Mouse (Mus musculus) erythroblast, embryonic 14.5 days (primary cell): Measurements from ENCODE around the gene Slc1a2. TPM values are rescaled to one million over a fixed set of nuclear protein-coding genes. Genes with fewer than 3 reads are reported as not detected.

Experiments
- H3K27me3 ChIP-seq: 2 replicates; pipeline ENCODE4 v1.6.1; 2012; ENCODE audit warnings: inconsistent platforms; ENCODE audit not compliant: control insufficient read depth
- H3K36me3 ChIP-seq: 2 replicates; pipeline ENCODE4 v1.6.1; 2012; ENCODE audit warnings: mild to moderate bottlenecking, inconsistent platforms; ENCODE audit not compliant: control insufficient read depth
- H3K4me1 ChIP-seq: 2 replicates; pipeline ENCODE4 v1.6.1; 2012; ENCODE audit warnings: inconsistent platforms; ENCODE audit not compliant: control insufficient read depth
- H3K4me3 ChIP-seq: replicated peaks from 2 replicates; pipeline ENCODE3; 2012; ENCODE audit warnings: moderate library complexity, mild to moderate bottlenecking, inconsistent platforms
- H3K9me3 ChIP-seq: 2 replicates; pipeline ENCODE4 v1.6.1; 2012; ENCODE audit warnings: low read length, inconsistent platforms, mixed read lengths; ENCODE audit not compliant: control insufficient read depth
- GATA1 ChIP-seq: IDR thresholded peaks from 2 replicates; pipeline ENCODE4 v1.6.1; 2012; ENCODE audit warnings: low read length, inconsistent platforms, mixed read lengths
- TAL1 ChIP-seq: IDR thresholded peaks from 3 replicates; pipeline ENCODE4 v1.6.1; 2012; ENCODE audit warnings: low read length, inconsistent platforms, mixed read lengths
- polyA plus RNA-seq: library from polyadenylated mRNA; stranded (reverse); fragments of >175 nt; gene quantifications from 2 replicates; pipeline ENCODE4 v1.2.3, GENCODE M21; 2012

Slc1a2 gene
- polyA plus RNA-seq, 1 experiment: not detected

- no peak for TF ChIP-seq TAL1
- no peak for TF ChIP-seq GATA1
- Histone ChIP-seq H3K9me3 (no peaks in the 10 kb centered on the region), H3K4me3 (no peak overlapping the region), H3K27me3 (no peaks in the 10 kb centered on the region), H3K36me3 (no peaks in the 10 kb centered on the region), H3K4me1 (no peaks in the 10 kb centered on the region)
Measured at GRCm38 (mm10) chr2:102764602-102765374, 106.3 kb downstream of the Slc1a2 start.

- H3K27me3 ChIP-seq: no peaks in the 10 kb centered on the region
- no peaks in the 10 kb centered on the region for H3K36me3 ChIP-seq
- no peak overlapping the region for H3K4me3 ChIP-seq
- no peak for TF ChIP-seq GATA1
- TF ChIP-seq TAL1: no peak
- no peaks in the 10 kb centered on the region for H3K9me3 ChIP-seq
- no peaks in the 10 kb centered on the region for H3K4me1 ChIP-seq
Measured at GRCm38 (mm10) chr2:102768267-102768666, 109.8 kb downstream of the Slc1a2 start.

- Histone ChIP-seq H3K4me1 (no peaks in the 10 kb centered on the region), H3K36me3 (no peaks in the 10 kb centered on the region), H3K9me3 (no peaks in the 10 kb centered on the region), H3K4me3 (no peak overlapping the region), H3K27me3 (no peaks in the 10 kb centered on the region)
- TF ChIP-seq TAL1 (no peak), GATA1 (no peak)
Measured at GRCm38 (mm10) chr2:102771304-102771703, 112.8 kb downstream of the Slc1a2 start.

- H3K36me3 ChIP-seq: no peaks in the 10 kb centered on the region
- H3K27me3 ChIP-seq: no peaks in the 10 kb centered on the region
- no peak overlapping the region for H3K4me3 ChIP-seq
- H3K9me3 ChIP-seq: no peaks in the 10 kb centered on the region
- no peaks in the 10 kb centered on the region for H3K4me1 ChIP-seq
- no peak for TF ChIP-seq GATA1
- no peak for TF ChIP-seq TAL1
Measured at GRCm38 (mm10) chr2:102772276-102772675, 113.8 kb downstream of the Slc1a2 start.

- H3K9me3 ChIP-seq: no peaks in the 10 kb centered on the region
- H3K4me1 ChIP-seq: no peaks in the 10 kb centered on the region
- TF ChIP-seq TAL1: no peak
- no peak for TF ChIP-seq GATA1
- no peaks in the 10 kb centered on the region for H3K27me3 ChIP-seq
- no peaks in the 10 kb centered on the region for H3K36me3 ChIP-seq
- no peak overlapping the region for H3K4me3 ChIP-seq
Measured at GRCm38 (mm10) chr2:102774700-102775099, 116.2 kb downstream of the Slc1a2 start.

GRCm38 (mm10) chr2:102775561-102775960 lies 117.1 kb downstream of the Slc1a2 start:
- no peak overlapping the region for H3K4me3 ChIP-seq
- no peaks in the 10 kb centered on the region for H3K27me3 ChIP-seq
- H3K4me1 ChIP-seq: no peaks in the 10 kb centered on the region
- no peaks in the 10 kb centered on the region for H3K9me3 ChIP-seq
- TF ChIP-seq GATA1 (no peak), TAL1 (no peak)
- H3K36me3 ChIP-seq: no peaks in the 10 kb centered on the region

GRCm38 (mm10) chr2:102778208-102778607 lies 119.7 kb downstream of the Slc1a2 start:
- no peaks in the 10 kb centered on the region for H3K9me3 ChIP-seq
- no peaks in the 10 kb centered on the region for H3K36me3 ChIP-seq
- TF ChIP-seq GATA1 (no peak), TAL1 (no peak)
- no peaks in the 10 kb centered on the region for H3K4me1 ChIP-seq
- H3K27me3 ChIP-seq: no peaks in the 10 kb centered on the region
- H3K4me3 ChIP-seq: no peak overlapping the region

- Histone ChIP-seq H3K4me3 (no peak overlapping the region), H3K36me3 (no peaks in the 10 kb centered on the region), H3K27me3 (no peaks in the 10 kb centered on the region), H3K4me1 (no peaks in the 10 kb centered on the region), H3K9me3 (no peaks in the 10 kb centered on the region)
- TF ChIP-seq GATA1 (no peak), TAL1 (no peak)
Measured at GRCm38 (mm10) chr2:102782751-102783150, 124.3 kb downstream of the Slc1a2 start.

- H3K27me3 ChIP-seq: no peaks in the 10 kb centered on the region
- no peaks in the 10 kb centered on the region for H3K4me1 ChIP-seq
- TF ChIP-seq TAL1 (no peak), GATA1 (no peak)
- H3K36me3 ChIP-seq: no peaks in the 10 kb centered on the region
- H3K4me3 ChIP-seq: no peak overlapping the region
- H3K9me3 ChIP-seq: no peaks in the 10 kb centered on the region
Measured at GRCm38 (mm10) chr2:102785696-102786095, 127.2 kb downstream of the Slc1a2 start.
